Comparison of ENCODE assay signal across 20 mouse cellular contexts in genomic region chr4:93412695-93413094, GRCm38 (mm10).
A peak's percentile ranks its signal among the peaks of the same experiment; 100 is the strongest.
DNase-seq lines count a peak whose midpoint lies in the region; ATAC-seq lines count a peak whose summit lies in the region.
"Had no signal": no experiment of that assay in that cellular context is flagged by ENCODE, and none has a peak within 500 bp of the region (broad histone marks: within the 10 kb centered on the region; RNA-seq: fewer than 3 reads in every experiment).

No protein-coding gene starts in this region.

- DNase-seq in NIH3T3 (ENCODE audit: low read depth): peak; percentile 4
- DNase-seq in yolk sac, embryonic 10.5 days (ENCODE audit: low spot score): no peak
- DNase-seq in forebrain, embryonic 14.5 days (ENCODE audit: low spot score): no peak
- DNase-seq: adrenal gland, adult 8-10 months; adrenal gland, postnatal 14 days; adrenal gland, postnatal 36 days; B cell, adult 2 months; cerebellum, adult 11-12 months; cerebellum, adult 2 months; cerebellum, adult 9-10 months; cerebellum, postnatal 10 days; cerebellum, postnatal 25 days had no signal

- no peak overlapping the region for H3K4me3 ChIP-seq in forebrain, embryonic 14.5 days (ENCODE audit: low read depth, low read length)
- H3K4me3 ChIP-seq: embryonic facial prominence, embryonic 10.5 days; embryonic facial prominence, embryonic 12.5 days; forebrain, embryonic 13.5 days had no signal

- no peaks in the 10 kb centered on the region for H3K36me3 ChIP-seq in forebrain, embryonic 14.5 days (ENCODE audit: control insufficient read depth, insufficient read depth, low read length)
- H3K36me3 ChIP-seq: embryonic facial prominence, embryonic 10.5 days; embryonic facial prominence, embryonic 12.5 days had no signal

- H3K27ac ChIP-seq in forebrain, embryonic 14.5 days (ENCODE audit: low read depth, low read length): no peak overlapping the region
- H3K27ac ChIP-seq: embryonic facial prominence, embryonic 10.5 days; embryonic facial prominence, embryonic 12.5 days; forebrain, embryonic 13.5 days had no signal

- no peaks in the 10 kb centered on the region for H3K9me3 ChIP-seq in forebrain, embryonic 14.5 days (replicated peaks; ENCODE audit: control insufficient read depth, low read length)
- H3K9me3 ChIP-seq: embryonic facial prominence, embryonic 10.5 days; embryonic facial prominence, embryonic 12.5 days; forebrain, embryonic 13.5 days had no signal

- H3K9ac ChIP-seq in forebrain, embryonic 14.5 days (ENCODE audit: low read length): no peak overlapping the region
- H3K9ac ChIP-seq: embryonic facial prominence, embryonic 12.5 days; forebrain, embryonic 13.5 days had no signal

- no peak overlapping the region for H3K4me2 ChIP-seq in forebrain, embryonic 14.5 days (ENCODE audit: low read length)
- H3K4me2 ChIP-seq: embryonic facial prominence, embryonic 12.5 days; forebrain, embryonic 13.5 days had no signal

- no peaks in the 10 kb centered on the region for H3K4me1 ChIP-seq in forebrain, embryonic 14.5 days (ENCODE audit: control insufficient read depth, insufficient read depth, low read length)
- H3K4me1 ChIP-seq: embryonic facial prominence, embryonic 10.5 days; embryonic facial prominence, embryonic 12.5 days; forebrain, embryonic 13.5 days had no signal

- no peaks in the 10 kb centered on the region for H3K27me3 ChIP-seq in forebrain, embryonic 14.5 days (replicated peaks; ENCODE audit: control insufficient read depth, insufficient read depth, low read length)
- H3K27me3 ChIP-seq: embryonic facial prominence, embryonic 12.5 days; forebrain, embryonic 13.5 days; Patski had no signal

- ATAC-seq in granulocyte monocyte progenitor cell, adult 5-6 weeks (replicated peaks; ENCODE audit: poor library complexity, severe bottlenecking): peak; percentile 96
- peak; percentile 80 for ATAC-seq in megakaryocyte progenitor cell, adult 5-6 weeks (replicated peaks; ENCODE audit: poor library complexity)
- ATAC-seq in forebrain, embryonic 14.5 days: no peak
- ATAC-seq in CD4-positive, CD25-positive, alpha-beta regulatory T cell, adult 4 months: no peak
- ATAC-seq: forebrain, embryonic 13.5 days; forebrain, embryonic 16.5 days; Patski had no signal

Comparison
In these comparisons a context has a peak if more than half of its experiments do, and no peak if none do; other contexts are left out.
1. ATAC-seq: peak in granulocyte monocyte progenitor cell, adult 5-6 weeks (single experiment) and megakaryocyte progenitor cell, adult 5-6 weeks (single experiment); none in forebrain, embryonic 14.5 days (single experiment) and CD4-positive, CD25-positive, alpha-beta regulatory T cell, adult 4 months (single experiment).